Mouse (Mus musculus): ENCODE measurements at regions not wholly inside any gene's neighbourhood (a gene's known extent, or its start where the extent isn't known, plus 50 kb on each side); places are given as distances from the start of the nearest gene placed in this dataset.

DNA sequence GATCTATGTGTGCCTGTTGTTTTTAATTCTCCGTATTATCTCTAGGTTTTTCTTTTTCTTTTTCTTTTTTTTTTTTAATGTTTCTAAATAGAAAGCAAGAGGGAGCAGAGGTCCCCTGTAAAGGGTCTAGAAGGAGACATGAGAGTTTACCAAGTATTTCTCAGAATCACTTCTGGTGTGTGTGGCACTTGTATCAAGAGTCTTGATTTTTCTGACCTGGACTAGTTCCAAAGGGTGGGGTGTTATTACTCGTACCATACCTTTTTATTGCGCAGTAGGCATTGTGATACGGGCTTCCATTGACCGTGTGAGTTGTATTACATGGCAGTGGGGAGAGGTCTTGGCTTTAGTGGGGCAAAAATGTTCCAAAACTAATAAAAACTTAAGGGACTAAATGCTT, 63.2 kb upstream of the Bmp6 start:
- WGBS = 87% methylated on average over 5 of the region's 5 CpGs
- H3K4me1 ChIP-seq (ENCODE audit: control insufficient read depth, insufficient read depth, low read length) = no peaks in the 10 kb centered on the region
- no peaks in the 10 kb centered on the region for H3K27me3 ChIP-seq (replicated peaks; ENCODE audit: control insufficient read depth, insufficient read depth, low read length)
- H3K4me3 ChIP-seq (ENCODE audit: low read depth, low read length) = no peak overlapping the region
- ATAC-seq (ENCODE audit: low read depth) (no peak), DNase-seq (ENCODE audit: low spot score) (no peak)
- no peaks in the 10 kb centered on the region for H3K9me3 ChIP-seq (ENCODE audit: control insufficient read depth, low read length)
- no peak overlapping the region for H3K9ac ChIP-seq (ENCODE audit: low read depth, low read length)
- H3K4me2 ChIP-seq (ENCODE audit: low read depth, low read length) = no peak overlapping the region
- H3K27ac ChIP-seq (replicated peaks; ENCODE audit: low read depth, low read length) = no peak overlapping the region
- H3K36me3 ChIP-seq (ENCODE audit: control insufficient read depth, insufficient read depth, low read length) = no peaks in the 10 kb centered on the region

- H3K27ac ChIP-seq (replicated peaks; ENCODE audit: low read depth, low read length) = 0 out of 2 replicates have a peak overlapping the region, but pooled peaks have one; percentile 42
- H3K36me3 ChIP-seq (ENCODE audit: control insufficient read depth, insufficient read depth, low read length) = no peaks in the 10 kb centered on the region
- H3K9ac ChIP-seq (ENCODE audit: low read depth, low read length) = no peak overlapping the region
- H3K4me3 ChIP-seq (ENCODE audit: low read depth, low read length) = no peak overlapping the region
- H3K27me3 ChIP-seq (replicated peaks; ENCODE audit: control insufficient read depth, insufficient read depth, low read length) = no peaks in the 10 kb centered on the region
- H3K4me1 ChIP-seq (ENCODE audit: control insufficient read depth, insufficient read depth, low read length) = peaks cover 20% of the 10 kb centered on the region
- WGBS = 87% methylated on average over 3 of the region's 3 CpGs
- H3K4me2 ChIP-seq (ENCODE audit: low read depth, low read length) = no peak overlapping the region
- H3K9me3 ChIP-seq (ENCODE audit: control insufficient read depth, low read length) = no peaks in the 10 kb centered on the region
- no peak for ATAC-seq (ENCODE audit: low read depth)
- no peak for DNase-seq (ENCODE audit: low spot score)
Measured at GRCm38 (mm10) chr13:38287960-38288359, 56.9 kb upstream of the Bmp6 start.

- 58% methylated on average over 14 of the region's 14 CpGs for WGBS
- no peaks in the 10 kb centered on the region for H3K36me3 ChIP-seq (ENCODE audit: control insufficient read depth, insufficient read depth, low read length)
- DNase-seq (ENCODE audit: low spot score) (peak; percentile 83), ATAC-seq (ENCODE audit: low read depth) (no peak)
- peaks cover 20% of the 10 kb centered on the region for H3K4me1 ChIP-seq (ENCODE audit: control insufficient read depth, insufficient read depth, low read length)
- no peak overlapping the region for H3K4me2 ChIP-seq (ENCODE audit: low read depth, low read length)
- no peak overlapping the region for H3K9ac ChIP-seq (ENCODE audit: low read depth, low read length)
- H3K4me3 ChIP-seq (ENCODE audit: low read depth, low read length) = no peak overlapping the region
- H3K27me3 ChIP-seq (replicated peaks; ENCODE audit: control insufficient read depth, insufficient read depth, low read length) = no peaks in the 10 kb centered on the region
- no peaks in the 10 kb centered on the region for H3K9me3 ChIP-seq (ENCODE audit: control insufficient read depth, low read length)
- peak overlapping the region; percentile 42; the same call in 1 of the 2 replicates for H3K27ac ChIP-seq (replicated peaks; ENCODE audit: low read depth, low read length)
Measured at GRCm38 (mm10) chr13:38288572-38289440, 56.1 kb upstream of the Bmp6 start.

- Histone ChIP-seq H3K4me1 (ENCODE audit: control insufficient read depth, insufficient read depth, low read length) (peaks cover 20% of the 10 kb centered on the region), H3K4me2 (ENCODE audit: low read depth, low read length) (peak overlapping the region; percentile 27), H3K9me3 (ENCODE audit: control insufficient read depth, low read length) (no peaks in the 10 kb centered on the region), H3K27me3 (replicated peaks; ENCODE audit: control insufficient read depth, insufficient read depth, low read length) (no peaks in the 10 kb centered on the region), H3K36me3 (ENCODE audit: control insufficient read depth, insufficient read depth, low read length) (no peaks in the 10 kb centered on the region), H3K4me3 (ENCODE audit: low read depth, low read length) (no peak overlapping the region), H3K27ac (replicated peaks; ENCODE audit: low read depth, low read length) (peak overlapping the region; percentile 68), H3K9ac (ENCODE audit: low read depth, low read length) (peak overlapping the region; percentile 21)
- 20% methylated on average over 16 of the region's 21 CpGs for WGBS
- DNase-seq (ENCODE audit: low spot score) = peak; percentile 59
- ATAC-seq (ENCODE audit: low read depth) = peak; percentile 83
Measured at GRCm38 (mm10) chr13:38290287-38290941, 54.5 kb upstream of the Bmp6 start.

DNA sequence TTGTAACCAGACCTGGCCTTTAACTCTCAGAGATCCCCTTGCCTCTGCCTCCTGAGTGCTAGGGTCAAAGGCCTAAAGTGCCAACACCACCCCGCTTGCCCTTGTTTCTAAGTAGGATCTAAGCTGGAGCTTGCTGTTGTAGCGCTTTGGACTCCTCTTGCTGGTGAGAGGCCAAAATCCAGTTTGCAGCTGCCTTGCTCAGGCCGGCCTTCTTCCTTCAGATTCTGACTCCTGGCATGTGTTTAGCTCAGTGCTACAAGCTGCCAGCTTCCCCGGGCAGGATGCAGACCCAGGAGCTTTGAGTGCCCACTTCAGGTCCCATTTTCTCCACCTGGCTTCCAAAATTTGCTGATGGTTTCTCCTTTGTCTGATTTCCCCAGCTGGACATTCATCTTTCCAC, 53.4 kb upstream of the Bmp6 start:
- H3K27me3 ChIP-seq (replicated peaks; ENCODE audit: control insufficient read depth, insufficient read depth, low read length) = no peaks in the 10 kb centered on the region
- H3K36me3 ChIP-seq (ENCODE audit: control insufficient read depth, insufficient read depth, low read length) = no peaks in the 10 kb centered on the region
- DNase-seq (ENCODE audit: low spot score) = no peak
- H3K4me3 ChIP-seq (ENCODE audit: low read depth, low read length) = no peak overlapping the region
- H3K4me1 ChIP-seq (ENCODE audit: control insufficient read depth, insufficient read depth, low read length) = peaks cover 20% of the 10 kb centered on the region
- no peak overlapping the region for H3K27ac ChIP-seq (replicated peaks; ENCODE audit: low read depth, low read length)
- ATAC-seq (ENCODE audit: low read depth) = no peak
- no peak overlapping the region for H3K9ac ChIP-seq (ENCODE audit: low read depth, low read length)
- no peak overlapping the region for H3K4me2 ChIP-seq (ENCODE audit: low read depth, low read length)
- WGBS = 85% methylated on average over 4 of the region's 4 CpGs
- no peaks in the 10 kb centered on the region for H3K9me3 ChIP-seq (ENCODE audit: control insufficient read depth, low read length)

All from embryonic facial prominence, embryonic 14.5 days (tissue).